Mouse (Mus musculus): Measurements from ENCODE around the gene Sulf2.
"Not testable (repeated sequence)": the region's sequence is repeated elsewhere in the genome, so short reads cannot be mapped to it uniquely, and the experiment has no call there.

The Sulf2 gene

GRCm38 (mm10) chr2:166155454-166155815 is at the start of gene Sulf2:
Gene Sulf2 (minus strand): TSS chr2:166155663.
- DNase-seq (ENCODE audit: low spot score) = peak; percentile 82

DNA sequence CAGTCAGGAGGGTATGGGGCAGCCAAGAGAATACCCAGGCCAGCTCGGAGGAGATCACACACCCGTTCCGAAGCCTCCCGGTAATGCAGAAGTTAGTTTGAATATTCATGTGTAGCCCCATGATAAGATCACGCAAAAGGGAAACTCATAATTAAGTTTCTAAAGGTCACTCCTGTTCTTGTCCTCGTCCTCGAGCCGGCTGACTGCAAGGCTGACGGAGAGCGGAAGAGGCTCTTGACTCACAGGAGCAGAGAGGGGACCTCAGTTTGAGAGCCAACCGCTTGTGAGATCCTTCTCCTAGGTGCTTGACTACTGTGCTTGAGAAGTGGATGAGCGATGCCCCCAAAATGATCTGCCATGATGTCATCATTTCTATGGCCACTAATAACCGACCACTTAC is 48.7 kb upstream of the Sulf2 start:
- no peak for DNase-seq (ENCODE audit: low spot score)

GRCm38 (mm10) chr2:166203647-166204046 is 48.2 kb upstream of the Sulf2 start:
- DNase-seq (ENCODE audit: low spot score) = no peak

DNA sequence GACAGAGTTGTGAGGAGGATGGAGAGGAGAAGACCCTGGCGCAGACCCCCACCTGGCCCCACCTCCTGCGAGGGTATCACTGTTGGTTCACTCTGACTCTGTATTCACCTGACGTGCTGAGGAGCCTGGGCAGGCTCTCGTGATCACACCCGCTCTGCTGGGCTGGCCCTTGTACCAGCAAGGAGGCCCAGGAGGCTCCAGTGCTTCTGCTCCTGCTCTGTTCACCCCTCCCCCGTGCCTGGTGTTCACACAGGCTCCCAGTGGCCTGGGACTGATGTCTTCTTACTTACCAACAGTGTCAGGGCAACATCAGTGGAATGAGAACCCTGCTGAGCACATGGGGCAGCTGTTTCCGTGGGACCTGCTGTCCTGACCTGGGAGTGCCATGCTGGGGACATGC is 42.5 kb upstream of the Sulf2 start:
- DNase-seq (ENCODE audit: low spot score) = no peak

GRCm38 (mm10) chr2:166197064-166197463 is 41.6 kb upstream of the Sulf2 start:
- DNase-seq (ENCODE audit: low spot score) = no peak

DNA sequence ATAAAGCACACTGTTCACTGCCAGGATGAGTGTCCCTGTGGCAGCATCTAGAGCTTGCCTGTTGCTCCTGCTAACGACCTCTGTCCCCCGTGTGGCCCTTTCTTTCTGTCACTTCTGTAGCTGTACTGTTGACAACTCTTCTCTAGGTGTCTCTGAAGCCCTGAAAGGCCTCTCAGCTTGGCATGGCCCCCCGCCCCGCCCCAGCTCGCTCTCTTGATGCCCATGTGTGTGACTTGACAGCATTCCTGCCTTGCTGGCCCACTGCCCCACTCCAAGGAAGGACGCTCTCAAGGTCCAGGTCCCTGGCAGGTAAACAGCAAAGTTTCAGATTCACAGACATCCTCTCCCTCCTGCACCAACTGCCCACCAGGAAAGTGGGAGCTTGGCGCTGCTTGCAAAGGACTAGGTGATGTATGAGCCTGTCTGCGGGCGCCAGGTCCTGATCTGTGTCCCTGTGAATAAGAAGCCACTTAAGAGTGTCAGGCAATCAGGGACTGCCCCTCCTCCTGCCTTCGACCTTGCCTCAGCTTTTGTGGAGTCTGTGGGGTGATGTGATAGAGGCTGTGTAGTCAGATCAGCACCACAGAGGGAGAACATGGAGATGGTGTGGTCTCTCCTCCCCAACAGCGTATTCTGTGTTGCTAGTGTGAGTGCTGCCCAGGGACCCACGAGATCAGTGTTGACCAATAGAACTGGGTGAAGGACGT is 40.8 kb upstream of the Sulf2 start:
- no peak for DNase-seq (ENCODE audit: low spot score)

GRCm38 (mm10) chr2:166195041-166195440 is 39.6 kb upstream of the Sulf2 start:
- no peak for DNase-seq (ENCODE audit: low spot score)

DNA sequence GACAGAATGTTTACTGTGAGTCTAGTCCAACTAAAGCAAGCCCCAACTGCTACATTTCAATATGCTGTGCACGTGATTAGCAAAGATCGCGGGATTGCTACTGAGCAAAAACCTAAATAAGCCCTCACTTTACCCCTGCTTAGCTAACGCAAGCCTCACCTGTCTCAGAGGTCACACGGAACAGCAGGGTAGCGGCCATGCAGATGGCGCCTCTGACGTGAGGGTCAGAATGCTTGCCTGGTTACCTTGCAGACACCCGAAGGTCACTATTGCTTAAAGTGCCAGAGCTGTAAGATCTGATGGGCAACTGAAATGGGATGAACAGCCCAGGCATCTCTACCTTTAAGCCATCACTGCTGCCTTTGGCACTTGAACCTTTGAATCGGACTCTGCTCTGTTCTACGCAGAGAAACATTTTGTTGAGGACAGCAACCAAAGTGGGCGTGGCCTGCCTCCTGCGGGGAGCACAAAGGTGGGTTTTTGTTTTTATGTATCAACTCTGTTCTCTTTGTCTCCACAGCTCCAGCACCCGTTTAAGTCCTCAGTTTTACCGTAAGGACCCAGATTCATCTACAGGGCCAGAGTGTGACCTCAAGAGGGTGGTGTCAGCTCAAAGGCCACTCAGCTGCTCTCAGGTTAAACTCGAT is 38.8 kb upstream of the Sulf2 start:
- no peak for DNase-seq (ENCODE audit: low spot score)

- no peak for DNase-seq (ENCODE audit: low spot score)
Observed at GRCm38 (mm10) chr2:166193509-166193908, 38.0 kb upstream of the Sulf2 start.

DNA sequence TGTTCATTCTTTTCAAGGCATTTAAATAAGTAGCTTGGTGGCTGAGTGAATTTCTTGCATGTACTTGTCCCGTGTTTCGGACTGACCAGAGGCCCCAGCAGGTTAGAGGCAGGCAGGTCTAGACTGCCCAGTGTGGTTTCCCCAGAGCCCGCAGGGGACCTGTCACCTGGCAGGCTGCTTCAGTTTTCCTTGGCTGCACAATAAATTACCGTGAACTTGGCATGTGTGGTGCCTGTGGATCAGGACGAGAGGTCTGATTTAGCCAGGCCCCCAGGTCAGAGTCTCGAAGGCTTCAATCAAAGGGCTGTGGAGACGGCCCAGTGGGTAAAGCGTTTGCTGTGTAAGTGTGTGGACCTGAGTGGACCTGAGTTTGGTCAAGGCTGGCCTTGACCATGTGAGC is 35.4 kb upstream of the Sulf2 start:
- no peak for DNase-seq (ENCODE audit: low spot score)

- DNase-seq (ENCODE audit: low spot score) = no peak
Observed at GRCm38 (mm10) chr2:166189191-166189590, 33.7 kb upstream of the Sulf2 start.

GRCm38 (mm10) chr2:166187874-166188453 is 32.5 kb upstream of the Sulf2 start:
- not testable (repeated sequence) for DNase-seq (ENCODE audit: low spot score)

DNA sequence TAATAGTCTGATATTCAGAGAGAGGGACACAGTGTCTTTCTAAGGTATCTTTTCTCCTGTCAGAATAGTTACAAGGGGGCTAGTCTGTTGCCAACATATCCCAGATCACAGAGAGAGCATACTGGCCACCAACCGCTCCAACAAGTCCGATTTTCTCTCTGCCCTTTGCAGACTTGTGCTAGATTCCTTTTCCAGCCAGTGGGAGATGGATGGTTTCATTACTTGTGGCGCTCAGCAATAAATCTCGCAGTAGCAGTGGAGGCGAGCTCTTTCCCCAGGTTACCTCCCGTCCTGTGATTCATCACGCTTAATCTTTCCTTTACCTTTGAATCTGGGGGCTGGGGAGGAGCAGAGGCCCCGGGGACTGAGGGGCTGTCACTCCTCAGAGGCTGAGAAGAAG is 31.9 kb upstream of the Sulf2 start:
- DNase-seq (ENCODE audit: low spot score) = not testable (repeated sequence)

GRCm38 (mm10) chr2:166186244-166186948 is 30.9 kb upstream of the Sulf2 start:
- DNase-seq (ENCODE audit: low spot score) = no peak

DNA sequence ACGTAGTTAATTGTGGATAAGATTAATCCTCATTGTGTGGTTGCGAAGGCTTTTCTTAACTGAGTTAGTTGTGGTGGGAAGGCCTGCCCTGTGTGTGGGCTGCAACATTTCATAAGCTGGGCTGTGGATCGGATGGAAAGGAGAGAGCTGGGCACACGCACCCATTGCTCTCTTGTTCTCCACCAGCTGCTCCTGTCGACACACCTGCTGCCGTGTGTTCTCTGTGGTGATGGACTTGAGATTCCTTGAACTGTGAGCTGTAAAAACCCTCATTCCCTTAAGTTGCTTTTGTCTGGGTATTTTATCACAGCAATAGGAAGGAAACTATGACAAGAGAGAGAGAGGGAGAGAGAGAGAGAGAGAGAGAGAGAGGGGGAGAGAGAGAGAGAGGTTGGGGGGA is 30.3 kb upstream of the Sulf2 start:
- no peak for DNase-seq (ENCODE audit: low spot score)

- no peak for DNase-seq (ENCODE audit: low spot score)
Observed at GRCm38 (mm10) chr2:166184417-166184816, 29.0 kb upstream of the Sulf2 start.

DNA sequence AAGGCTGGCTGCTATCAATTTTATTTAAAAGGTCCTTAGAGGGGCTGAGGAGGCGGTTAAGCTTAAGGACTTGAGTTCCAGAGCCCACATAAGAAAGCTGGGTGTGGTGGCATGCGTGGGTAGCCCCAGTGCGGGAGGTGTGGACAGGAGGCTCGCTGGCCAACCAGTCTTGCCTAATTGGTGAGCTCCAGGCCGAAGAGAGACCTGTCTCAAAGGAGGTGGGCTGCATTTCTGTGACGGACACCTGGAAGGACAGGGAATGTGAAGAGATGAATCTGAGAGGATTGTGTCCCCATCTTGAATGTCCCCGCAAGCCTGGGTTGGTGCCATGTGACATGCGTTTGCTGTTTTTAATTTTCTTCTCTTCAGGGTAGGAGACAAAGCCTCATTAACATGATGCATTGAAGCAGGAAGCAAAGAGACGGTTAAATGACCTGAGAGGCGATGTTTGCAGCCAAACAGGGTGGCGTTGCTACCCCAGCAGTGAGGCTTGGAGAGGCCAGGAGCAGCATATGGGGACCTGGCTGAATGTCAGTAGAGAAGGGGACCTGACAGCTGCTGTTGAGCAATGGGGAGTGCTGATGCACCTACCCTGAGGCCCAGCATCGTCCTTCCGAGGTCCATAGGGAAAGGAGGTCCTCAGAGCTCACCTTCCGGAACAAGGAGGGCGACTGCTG is 26.7 kb upstream of the Sulf2 start:
- no peak for DNase-seq (ENCODE audit: low spot score)

DNA sequence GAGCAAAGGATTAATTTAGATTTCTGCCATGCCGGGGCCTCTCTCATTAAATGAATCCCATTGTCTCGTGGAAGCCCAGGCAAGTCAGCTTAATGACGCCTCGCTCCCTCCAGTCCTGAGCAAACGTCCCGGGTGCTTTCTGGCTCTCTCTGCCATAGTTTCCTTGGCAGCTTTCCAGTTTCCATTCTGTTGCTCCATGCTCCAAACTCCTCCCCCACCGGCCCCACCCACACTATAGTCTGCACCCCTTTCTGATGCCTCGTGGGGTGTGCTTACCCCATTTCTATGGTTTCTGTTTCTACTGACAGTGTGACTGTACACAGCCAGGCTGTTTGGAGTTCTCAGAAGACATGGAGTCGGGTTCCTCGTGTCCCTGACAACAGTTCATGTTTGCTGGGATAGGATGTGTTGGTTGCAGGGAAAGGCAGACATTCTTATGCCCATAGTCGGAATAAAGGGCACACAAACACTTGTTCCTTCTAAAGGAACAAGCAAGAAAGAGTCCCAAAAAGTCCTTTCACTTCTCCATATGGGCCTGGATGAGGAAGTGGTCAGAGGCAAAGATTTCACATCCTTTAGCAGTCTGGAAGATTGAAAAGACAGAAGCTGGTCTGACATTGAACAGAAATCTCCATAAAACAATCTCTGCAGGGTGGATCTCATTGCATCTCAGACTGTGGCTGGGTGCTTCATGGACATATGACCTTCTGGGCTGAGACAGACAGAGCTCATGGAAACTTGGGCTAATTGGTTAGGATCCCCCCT is 25.5 kb upstream of the Sulf2 start:
- DNase-seq (ENCODE audit: low spot score) = peak; percentile 68

DNA sequence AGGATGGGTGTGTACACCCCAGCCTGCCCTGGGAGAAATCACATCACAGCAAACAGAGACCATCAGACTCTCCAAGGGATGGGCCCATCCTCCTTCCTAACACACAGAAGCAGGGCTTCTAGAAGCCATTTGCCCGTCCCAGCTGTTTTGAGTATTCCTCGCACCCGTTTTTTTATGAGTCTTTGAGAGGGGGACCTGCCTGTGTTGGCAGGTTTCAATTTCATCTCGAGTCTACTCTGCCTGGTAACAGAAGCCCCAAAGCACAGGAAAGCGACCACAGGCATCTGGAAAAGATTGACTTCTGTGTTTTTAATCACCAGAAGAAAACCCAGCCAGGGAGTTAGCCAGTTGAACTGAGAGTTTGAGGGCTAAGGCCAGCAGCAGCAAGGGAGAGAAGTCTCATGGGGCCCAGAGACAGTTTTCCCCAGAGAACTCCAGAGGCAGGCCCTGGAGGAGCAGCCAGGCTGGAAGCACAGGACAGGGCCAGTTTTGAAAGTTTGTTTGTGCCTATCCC is 24.7 kb upstream of the Sulf2 start:
- DNase-seq (ENCODE audit: low spot score) = no peak

- peak; percentile 56 for DNase-seq (ENCODE audit: low spot score)
Observed at GRCm38 (mm10) chr2:166179457-166180101, 24.1 kb upstream of the Sulf2 start.

Measured in testis, postnatal 10 days (tissue).